Mouse (Mus musculus): ENCODE results near the gene Celf2.

The Celf2 gene

GRCm38 (mm10) chr2:6497636-6498035, 1011.7 kb downstream of the Celf2 start:
- no peak for DNase-seq (ENCODE audit: low spot score)

- no peak for DNase-seq (ENCODE audit: low spot score)
These were observed 1015.5 kb downstream of the Celf2 start for GRCm38 (mm10) chr2:6493886-6494285.

- DNase-seq (ENCODE audit: low spot score) = no peak
These were observed 1018.5 kb downstream of the Celf2 start for GRCm38 (mm10) chr2:6490870-6491269.

GRCm38 (mm10) chr2:6490076-6490475, 1019.3 kb downstream of the Celf2 start:
- DNase-seq (ENCODE audit: low spot score) = no peak
